Mouse (Mus musculus) gastrocnemius, adult 2 months (tissue): Measurements from ENCODE around the gene Usf1. TPM values are rescaled to one million over a fixed set of nuclear protein-coding genes. Genes with fewer than 3 reads are reported as not detected.

Source experiments
- DNase-seq: peaks from one replicate; pipeline ENCODE4 v3.0.0; 2022
- H3K27ac ChIP-seq: fragments of 200-600 bp; 2 replicates; pipeline ENCODE4 v1.8.1; 2022; ENCODE audit warnings: mild to moderate bottlenecking
- H3K4me3 ChIP-seq: fragments of 200-600 bp; 2 replicates; pipeline ENCODE4 v1.8.1; 2022; ENCODE audit warnings: mild to moderate bottlenecking, moderate library complexity
- CTCF ChIP-seq: fragments of 200-600 bp; IDR thresholded peaks from 2 replicates; pipeline ENCODE4 v1.8.1; 2022; ENCODE audit warnings: antibody characterized with exemption, mild to moderate bottlenecking, moderate library complexity
- intact Hi-C: fragments of 180-260 bp; cut with DNase I; formaldehyde crosslinking; loops from one replicate; pipeline ENCODE4 v1.15.1; 2025
- total RNA-seq, 2 experiments: library from RNA; stranded (reverse); gene quantifications; 2 replicates each; pipeline ENCODE4 v1.2.3; 2021

Usf1 gene
- total RNA-seq, 2 experiments from 2014 or later = 29.9 to 36.8 TPM

DNA sequence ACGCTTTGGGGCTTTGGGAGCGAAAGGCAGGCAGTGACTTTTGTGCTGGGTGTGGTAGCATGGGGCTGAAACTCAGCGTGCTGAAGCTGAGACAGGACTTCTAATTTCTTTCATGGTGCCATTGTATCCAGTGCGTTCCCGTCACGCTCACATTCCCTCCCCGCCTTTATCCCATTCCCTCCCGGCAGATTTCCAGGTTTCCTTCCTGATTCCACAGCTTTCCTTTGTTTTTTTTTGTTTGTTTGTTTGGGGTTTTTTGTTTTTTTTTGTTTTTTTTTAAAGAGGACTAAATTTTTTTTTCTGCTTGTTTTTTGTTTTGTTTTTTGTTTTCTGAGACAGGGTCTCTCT, 31.3 kb downstream of the Usf1 start:
- peak overlapping the region; percentile 57 for H3K4me3 ChIP-seq
- no peak for TF ChIP-seq CTCF
- intact Hi-C loops = no loop called here
- H3K27ac ChIP-seq = peak overlapping the region; percentile 75
- no peak for DNase-seq

DNA sequence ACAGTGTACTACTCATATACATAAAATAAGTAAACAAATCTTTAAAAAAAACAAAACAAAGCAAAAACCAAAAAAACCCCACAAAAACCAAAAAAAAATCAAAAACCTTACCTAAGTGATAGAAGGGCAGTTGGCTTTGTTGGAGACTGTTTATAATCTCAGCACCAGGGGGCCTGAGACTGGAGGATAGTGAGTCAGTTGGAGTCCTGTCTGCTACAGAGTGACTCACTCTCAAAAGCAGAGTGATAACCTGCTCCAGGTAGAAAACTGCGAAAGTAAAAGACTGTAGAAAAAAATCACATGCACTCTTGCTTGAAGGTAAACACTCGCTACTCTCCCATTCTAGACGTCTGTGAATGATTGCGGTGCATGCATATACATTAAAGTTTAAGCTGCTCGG, 33.9 kb downstream of the Usf1 start:
- TF ChIP-seq CTCF = no peak
- no peak for DNase-seq
- Histone ChIP-seq H3K27ac (no peak overlapping the region), H3K4me3 (no peak overlapping the region)
- intact Hi-C loops = no loop called here

DNA sequence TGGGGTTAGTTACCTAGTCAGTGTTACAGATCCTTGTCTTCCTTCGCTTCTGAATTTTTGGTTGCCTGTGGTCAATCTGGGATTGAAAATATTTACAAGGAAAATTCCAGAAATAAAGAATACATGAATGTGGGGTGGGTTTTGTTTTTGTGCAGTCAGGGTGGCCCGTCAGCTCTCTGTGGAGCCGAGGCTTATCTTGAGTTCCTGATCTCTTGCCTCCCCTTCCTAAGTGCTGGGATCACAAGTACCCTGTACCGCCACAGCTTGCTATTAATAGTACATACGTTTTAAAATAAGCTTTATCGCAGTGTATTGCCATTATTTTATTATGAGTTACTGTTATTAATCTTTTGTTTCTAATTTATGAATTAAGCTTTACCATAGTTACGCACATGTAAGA, 35.7 kb downstream of the Usf1 start:
- intact Hi-C loops = no loop called here
- DNase-seq = no peak
- H3K27ac ChIP-seq = peak overlapping the region; percentile 24; the same call in 1 of the 2 replicates
- TF ChIP-seq CTCF = no peak
- no peak overlapping the region for H3K4me3 ChIP-seq

DNA sequence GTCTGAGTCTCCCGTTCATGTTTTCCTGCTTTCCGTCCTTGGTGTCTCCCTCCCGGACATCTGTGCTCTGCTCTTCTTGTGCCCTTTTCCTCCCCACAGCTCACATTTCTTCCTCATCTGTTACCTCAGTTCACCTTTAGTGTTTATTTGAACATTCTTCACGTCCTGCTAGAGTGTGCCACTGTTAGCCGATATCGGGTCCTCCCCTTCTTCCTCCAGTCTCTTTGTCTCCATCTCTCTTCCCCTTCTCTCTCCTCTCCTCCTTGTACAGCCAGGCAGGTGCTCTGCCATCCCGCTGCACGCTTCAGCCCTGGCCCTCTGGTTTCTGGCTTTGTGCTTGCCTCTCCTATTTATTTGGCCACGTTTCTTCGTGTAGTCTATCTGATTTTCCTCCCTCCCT, 36.6 kb downstream of the Usf1 start:
- TF ChIP-seq CTCF = no peak
- Histone ChIP-seq H3K27ac (no peak overlapping the region; the same call in 1 of the 2 replicates), H3K4me3 (0 out of 2 replicates have a peak overlapping the region, but pooled peaks have one; percentile 21)
- intact Hi-C loops = no loop called here
- DNase-seq = no peak

GRCm38 (mm10) chr1:171450062-171450461, 38.9 kb downstream of the Usf1 start:
- intact Hi-C loops = no loop called here
- H3K27ac ChIP-seq = no peak overlapping the region
- no peak for TF ChIP-seq CTCF
- no peak for DNase-seq
- H3K4me3 ChIP-seq = no peak overlapping the region

- intact Hi-C loops = no loop called here
- Histone ChIP-seq H3K27ac (no peak overlapping the region), H3K4me3 (no peak overlapping the region)
- TF ChIP-seq CTCF = no peak
- DNase-seq = no peak
These were observed 39.9 kb downstream of the Usf1 start for GRCm38 (mm10) chr1:171451001-171451400.

DNA sequence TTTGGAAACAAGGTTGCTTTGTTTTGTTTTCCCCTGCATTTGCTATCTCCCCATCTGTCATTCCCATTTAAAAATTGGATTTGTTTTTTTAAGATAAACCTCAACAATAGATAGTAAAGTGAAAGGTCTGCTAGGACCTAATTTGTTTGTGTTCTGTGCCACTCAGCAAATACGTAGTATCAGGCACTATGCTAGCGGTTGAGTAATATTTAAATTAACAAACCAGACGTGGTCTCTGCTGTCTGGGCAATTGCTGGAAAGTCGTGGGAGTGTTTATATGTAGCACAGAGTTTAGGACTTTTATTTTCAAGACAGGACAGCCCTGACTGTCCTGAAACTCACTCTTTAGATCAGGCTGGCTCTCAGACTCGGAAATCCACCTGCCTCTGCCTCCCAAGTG, 41.4 kb downstream of the Usf1 start:
- Histone ChIP-seq H3K4me3 (no peak overlapping the region), H3K27ac (peak overlapping the region; percentile 53; the same call in 1 of the 2 replicates)
- no peak for TF ChIP-seq CTCF
- intact Hi-C loops = no loop called here
- no peak for DNase-seq

DNA sequence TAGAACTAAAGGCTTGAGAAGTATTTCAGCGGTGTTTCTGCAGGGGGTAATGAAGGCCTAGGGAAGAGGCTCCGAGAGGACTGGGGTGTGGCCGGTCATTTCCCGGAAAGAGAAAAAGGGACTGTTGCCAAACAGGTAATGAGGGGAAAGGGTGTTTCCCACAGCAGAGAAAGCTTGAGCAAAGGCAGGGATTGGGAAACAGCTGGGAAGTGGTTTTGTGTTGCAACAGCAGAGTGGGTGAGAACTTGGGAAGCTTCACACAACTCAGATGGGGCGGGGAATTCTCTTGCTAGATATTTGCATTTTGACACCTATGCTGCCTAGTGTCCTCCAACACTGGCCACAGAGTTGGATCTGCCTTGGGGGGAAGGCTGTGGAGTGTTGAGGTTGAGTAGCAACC, 41.8 kb downstream of the Usf1 start:
- no peak for DNase-seq
- H3K4me3 ChIP-seq = no peak overlapping the region
- intact Hi-C loops = no loop called here
- TF ChIP-seq CTCF = no peak
- H3K27ac ChIP-seq = peak overlapping the region; percentile 53; the same call in 1 of the 2 replicates

- peak; percentile 6; the same call in 1 of the 2 replicates for TF ChIP-seq CTCF
- DNase-seq = no peak
- Histone ChIP-seq H3K27ac (no peak overlapping the region), H3K4me3 (no peak overlapping the region)
- intact Hi-C loops = no loop called here
These were observed 43.8 kb downstream of the Usf1 start for GRCm38 (mm10) chr1:171454926-171455325.

DNA sequence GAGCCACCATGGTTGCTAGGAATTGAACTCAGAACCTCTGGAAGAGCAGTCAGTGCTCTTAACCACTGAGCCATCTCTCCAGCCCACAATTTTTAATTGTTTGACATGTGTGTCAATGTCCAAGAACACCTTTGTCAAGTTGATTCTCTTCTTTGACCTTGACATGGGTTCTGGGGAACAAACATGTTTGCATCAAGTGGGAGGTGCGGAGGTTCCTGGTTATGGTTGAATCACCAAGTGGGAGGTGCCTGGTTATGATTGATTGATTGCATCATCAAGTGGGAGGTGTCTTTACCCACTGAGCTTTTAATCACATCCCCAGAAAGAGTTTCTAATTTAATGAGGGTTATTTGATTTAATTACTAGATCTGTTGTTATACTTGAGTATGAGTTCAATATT, 46.5 kb downstream of the Usf1 start:
- H3K27ac ChIP-seq = no peak overlapping the region
- DNase-seq = no peak
- H3K4me3 ChIP-seq = no peak overlapping the region
- no peak for TF ChIP-seq CTCF
- intact Hi-C loops = no loop called here

DNA sequence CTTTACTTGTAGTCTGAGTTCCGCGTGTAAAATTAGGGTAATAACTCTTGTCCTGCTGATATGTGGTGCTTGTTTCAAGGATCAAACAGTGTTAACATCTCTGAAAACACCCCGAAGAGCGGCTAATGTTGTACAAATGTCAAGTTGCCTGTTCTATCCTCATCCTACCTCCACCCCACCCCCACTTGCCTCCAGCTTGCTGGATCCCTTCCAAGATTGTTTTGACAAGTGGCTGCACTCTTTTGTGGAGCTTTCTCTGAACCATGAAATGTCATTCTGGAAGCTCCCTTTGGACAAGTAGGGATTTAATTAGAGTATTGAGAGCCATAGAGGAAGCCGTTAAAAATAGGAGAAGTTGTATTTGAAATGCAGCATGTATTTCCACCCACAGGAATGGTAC, 48.7 kb downstream of the Usf1 start:
- DNase-seq = no peak
- intact Hi-C loops = no loop called here
- no peak for TF ChIP-seq CTCF
- Histone ChIP-seq H3K4me3 (no peak overlapping the region), H3K27ac (no peak overlapping the region)

DNA sequence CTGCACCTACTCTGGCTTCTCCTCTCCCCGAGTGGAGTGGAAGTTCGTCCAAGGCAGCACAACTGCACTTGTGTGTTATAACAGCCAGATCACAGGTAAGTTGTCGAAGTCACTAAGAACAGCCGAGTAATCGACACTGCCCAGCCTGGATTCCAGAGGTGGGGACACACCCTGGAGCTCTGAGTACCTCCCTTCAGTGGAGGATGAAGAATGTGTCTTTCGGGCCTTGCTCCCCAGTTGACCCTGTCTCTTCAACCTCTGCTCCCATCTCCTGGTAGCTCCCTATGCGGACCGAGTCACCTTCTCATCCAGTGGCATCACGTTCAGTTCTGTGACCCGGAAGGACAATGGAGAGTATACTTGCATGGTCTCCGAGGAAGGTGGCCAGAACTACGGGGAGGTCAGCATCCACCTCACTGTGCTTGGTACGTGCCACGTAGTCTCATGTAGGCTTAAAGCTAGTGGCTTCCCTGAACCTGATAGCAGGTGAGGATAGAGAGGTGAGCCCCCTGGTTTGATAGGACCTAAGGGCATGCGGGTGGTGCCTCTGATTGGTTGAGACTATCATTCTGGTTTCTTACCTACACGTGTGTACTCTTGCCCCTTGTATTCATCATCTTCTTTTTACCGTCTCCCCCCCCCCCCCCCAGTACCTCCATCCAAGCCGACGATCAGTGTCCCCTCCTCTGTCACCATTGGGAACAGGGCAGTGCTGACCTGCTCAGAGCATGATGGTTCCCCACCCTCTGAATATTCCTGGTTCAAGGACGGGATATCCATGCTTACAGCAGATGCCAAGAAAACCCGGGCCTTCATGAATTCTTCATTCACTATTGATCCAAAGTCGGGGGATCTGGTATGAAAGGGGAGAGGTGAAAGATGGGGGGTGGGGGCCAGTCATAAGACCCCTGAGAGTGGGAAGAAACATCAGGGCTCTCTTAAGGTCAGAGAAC, 49.7 kb downstream of the Usf1 start:
- no peak for DNase-seq
- H3K4me3 ChIP-seq = no peak overlapping the region
- no peak overlapping the region for H3K27ac ChIP-seq
- intact Hi-C loops = no loop called here
- no peak for TF ChIP-seq CTCF

GRCm38 (mm10) chr1:171463133-171463532, 52.0 kb downstream of the Usf1 start:
- intact Hi-C loops = no loop called here
- DNase-seq = no peak
- Histone ChIP-seq H3K4me3 (no peak overlapping the region), H3K27ac (no peak overlapping the region)
- TF ChIP-seq CTCF = no peak

DNA sequence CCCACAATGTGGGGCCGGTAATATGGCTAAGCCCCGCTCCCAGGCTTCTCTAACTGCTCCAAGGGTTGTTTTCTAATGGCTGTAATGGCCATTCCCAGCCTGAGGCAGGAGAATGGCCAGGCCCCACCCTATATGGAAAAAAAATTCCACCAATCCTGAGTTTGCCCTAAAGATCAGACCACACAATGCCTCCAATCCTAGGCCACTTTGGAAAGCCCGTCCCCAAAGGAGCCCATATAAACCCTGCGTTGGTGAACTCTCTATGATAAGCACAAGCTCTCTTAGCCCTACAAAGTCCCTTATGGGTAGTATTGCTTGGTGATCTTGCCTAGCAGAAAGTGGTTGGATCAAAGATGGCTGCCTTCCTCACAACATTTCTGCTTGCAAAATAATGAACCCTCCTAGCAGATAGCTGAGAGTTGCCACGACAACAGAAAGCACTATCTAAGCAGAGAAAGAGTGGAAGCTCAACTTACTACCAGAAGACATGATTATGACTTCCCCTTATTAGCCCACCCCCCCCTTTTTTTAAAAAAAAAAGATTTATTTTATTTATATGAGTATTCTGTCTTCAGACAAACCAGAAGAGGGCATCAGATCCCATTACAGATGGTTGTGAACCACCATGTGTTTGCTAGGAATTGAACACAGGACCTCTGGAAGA, 54.8 kb downstream of the Usf1 start:
- TF ChIP-seq CTCF = no peak
- DNase-seq = no peak
- intact Hi-C loops = no loop called here
- no peak overlapping the region for H3K27ac ChIP-seq
- H3K4me3 ChIP-seq = no peak overlapping the region
